Mouse (Mus musculus): ENCODE measurements at regions not wholly inside any gene's neighbourhood (a gene's known extent, or its start where the extent isn't known, plus 50 kb on each side); places are given as distances from the start of the nearest gene placed in this dataset.

DNA sequence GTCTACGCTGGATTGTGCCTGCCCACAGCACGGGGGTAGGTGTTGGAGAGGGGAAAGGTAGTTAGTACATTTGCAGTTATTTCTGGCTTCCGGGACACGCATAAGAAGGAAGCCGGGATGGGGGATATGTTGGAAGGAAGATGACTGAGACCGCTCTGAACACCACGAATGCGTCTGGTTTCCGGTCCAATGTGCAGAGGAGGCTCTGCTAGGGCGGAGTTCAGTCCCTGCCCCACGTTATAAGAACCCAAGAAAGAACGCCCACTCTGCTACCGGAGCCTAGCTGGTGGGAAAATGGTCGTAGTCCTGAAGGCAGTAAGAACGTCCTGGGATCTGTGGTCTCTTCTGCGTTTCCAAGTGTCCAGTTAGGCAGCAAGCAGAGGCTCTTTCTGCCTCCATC lies 104.1 kb downstream of the Sox9 start:
- TF ChIP-seq CTCF (IDR thresholded peaks at IDR 0.05; ENCODE audit: borderline replicate concordance, insufficient read depth, low read depth, low read length) (no peak), POLR2A (IDR thresholded peaks at IDR 0.05; ENCODE audit: borderline replicate concordance, insufficient read depth, low read length) (no peak)

Data from cerebellum, adult 2 months (tissue).